Mouse (Mus musculus) midbrain, embryonic 16.5 days (tissue): ENCODE measurements around the gene Tctn3. TPM values are rescaled to one million over a fixed set of nuclear protein-coding genes. Genes with fewer than 3 reads are reported as not detected.
"Not testable (repeated sequence)": the region's sequence is repeated elsewhere in the genome, so short reads cannot be mapped to it uniquely, and the experiment has no call there.

Experiments
- ATAC-seq: fragments of 200-750 bp; cut with Nextera tagmentation; 2 replicates; pipeline ENCODE4 v1.8.0; 2017; ENCODE audit warnings: moderate TSS enrichment
- H3K27ac ChIP-seq: fragments of 300-500 bp; sonication (generic); 2 replicates; pipeline ENCODE4 v1.5.1; 2014; ENCODE audit warnings: mild to moderate bottlenecking, low read length, mixed read lengths
- H3K27me3 ChIP-seq: fragments of 300-500 bp; sonication (generic); 2 replicates; pipeline ENCODE4 v1.6.1; 2014; ENCODE audit warnings: low read depth, low read length, mixed read lengths; ENCODE audit not compliant: control insufficient read depth, insufficient read depth
- H3K36me3 ChIP-seq: fragments of 300-500 bp; sonication (generic); 2 replicates; pipeline ENCODE4 v1.6.1; 2014; ENCODE audit warnings: mild to moderate bottlenecking, low read length, moderate library complexity, mixed read lengths; ENCODE audit not compliant: control insufficient read depth, insufficient read depth
- H3K4me1 ChIP-seq: fragments of 300-500 bp; sonication (generic); 2 replicates; pipeline ENCODE4 v1.6.1; 2014; ENCODE audit warnings: mild to moderate bottlenecking, low read length, mixed read lengths; ENCODE audit not compliant: control insufficient read depth, insufficient read depth
- H3K4me2 ChIP-seq: fragments of 300-500 bp; sonication (generic); 2 replicates; pipeline ENCODE4 v1.6.1; 2014; ENCODE audit warnings: mild to moderate bottlenecking, low read length, mixed read lengths
- H3K4me3 ChIP-seq: fragments of 300-500 bp; sonication (generic); 2 replicates; pipeline ENCODE4 v1.5.1; 2014; ENCODE audit warnings: low read depth, mild to moderate bottlenecking, low read length, moderate library complexity, mixed read lengths
- H3K9ac ChIP-seq: fragments of 300-500 bp; sonication (generic); 2 replicates; pipeline ENCODE4 v1.6.1; 2014; ENCODE audit warnings: low read depth, low read length, mixed read lengths
- H3K9me3 ChIP-seq: fragments of 300-500 bp; sonication (generic); replicated peaks from 2 replicates; pipeline ENCODE4 v1.6.1; 2014; ENCODE audit warnings: mild to moderate bottlenecking, low read length, mixed read lengths; ENCODE audit not compliant: control insufficient read depth, poor library complexity, severe bottlenecking
- WGBS: fragments of 180-500 bp; shearing (Covaris S2); extraction: QIAGEN DNeasy Blood & Tissue Kit; methylation state at CpG from one replicate; pipeline ENCODE4 v1.1.7; 2014; 5-methylcytosine and 5-hydroxymethylcytosine counted together
- polyA plus RNA-seq: library from polyadenylated mRNA; unstranded; fragments of >200 nt; fragmentation: Nextera tagmentation; extraction: Ambion mirVana; gene quantifications from 2 replicates; pipeline ENCODE4 v1.2.1, GENCODE M21; 2015

Gene Tctn3
- polyA plus RNA-seq, 1 experiment from 2014 or later, result 17.7 TPM

DNA sequence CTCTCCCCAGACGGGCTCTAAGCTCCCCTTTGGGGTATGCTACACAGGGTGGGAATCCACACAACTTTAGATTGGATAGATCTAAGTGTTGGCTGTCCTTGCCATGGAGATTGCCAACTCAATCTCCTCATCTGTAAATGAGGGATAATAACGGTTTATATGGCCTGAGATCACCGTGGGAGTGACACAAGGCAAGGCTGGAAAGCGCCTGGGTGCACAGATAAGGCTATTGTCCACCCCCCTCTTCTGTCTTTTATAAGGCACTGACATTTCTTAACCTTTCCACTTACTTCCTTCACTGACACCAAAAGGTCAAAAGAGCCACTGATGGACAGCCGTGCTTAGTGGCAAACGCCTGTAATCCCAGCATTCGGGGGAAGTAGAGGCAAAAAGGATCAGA lies 25.1 kb downstream of the Tctn3 start:
- Histone ChIP-seq H3K27me3 (no peaks in the 10 kb centered on the region), H3K9ac (peak overlapping the region; percentile 80), H3K4me1 (peaks cover 23% of the 10 kb centered on the region), H3K4me2 (peak overlapping the region; percentile 66), H3K27ac (no peak overlapping the region), H3K4me3 (peak overlapping the region; percentile 72), H3K36me3 (peaks cover 8% of the 10 kb centered on the region), H3K9me3 (no peaks in the 10 kb centered on the region)
- 58% methylated on average over 7 of the region's 7 CpGs for WGBS
- ATAC-seq, result no peak

- H3K36me3 ChIP-seq, result peaks cover 26% of the 10 kb centered on the region
- 94% methylated on average over 5 of the region's 5 CpGs for WGBS
- no peaks in the 10 kb centered on the region for H3K27me3 ChIP-seq
- H3K4me2 ChIP-seq, result no peak overlapping the region
- H3K9ac ChIP-seq, result no peak overlapping the region
- H3K27ac ChIP-seq, result no peak overlapping the region
- H3K4me1 ChIP-seq, result peaks cover 14% of the 10 kb centered on the region
- H3K4me3 ChIP-seq, result no peak overlapping the region
- no peaks in the 10 kb centered on the region for H3K9me3 ChIP-seq
- no peak for ATAC-seq
These were observed 30.4 kb downstream of the Tctn3 start for GRCm38 (mm10) chr19:40581662-40582061.

DNA sequence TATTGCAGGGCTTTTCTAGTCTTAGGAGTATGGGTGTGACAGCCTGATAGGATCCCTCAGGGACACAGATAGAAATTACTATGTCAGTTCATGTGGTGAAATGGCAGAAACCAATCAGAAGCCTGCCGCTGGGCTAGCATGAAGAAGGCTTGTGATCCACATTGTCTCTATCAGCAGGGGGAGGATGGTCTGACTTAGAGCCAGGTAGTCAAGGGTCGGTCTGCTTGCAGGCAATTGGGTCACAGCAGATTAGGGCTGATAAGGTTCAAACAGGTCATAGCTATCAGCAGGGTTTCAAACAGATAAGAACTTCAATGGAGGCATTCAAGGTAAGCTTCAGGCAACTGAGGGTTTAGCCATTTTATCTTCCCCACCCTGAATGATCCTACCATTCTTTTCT lies 31.1 kb downstream of the Tctn3 start:
- Histone ChIP-seq H3K36me3 (peaks cover 33% of the 10 kb centered on the region), H3K4me3 (no peak overlapping the region)

DNA sequence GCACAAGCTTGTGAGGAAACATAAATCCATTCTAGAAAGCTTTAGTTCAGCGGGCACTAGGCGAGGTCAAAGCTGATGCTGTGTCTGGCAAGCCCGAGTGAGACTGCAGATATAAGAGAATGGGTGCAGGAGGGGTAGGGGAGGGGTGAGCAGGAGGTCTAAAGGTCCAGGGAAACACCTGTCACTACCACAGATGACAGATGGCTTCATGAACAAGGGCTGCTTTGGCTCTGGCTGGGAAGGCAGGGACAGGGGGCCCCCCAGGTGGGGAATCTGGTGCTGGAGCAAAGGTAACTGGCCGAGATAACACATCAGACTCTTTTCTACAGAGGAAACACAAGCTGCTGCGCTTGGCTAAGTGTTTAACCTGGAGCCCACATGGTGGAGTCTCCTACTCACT lies 36.6 kb downstream of the Tctn3 start:
- Histone ChIP-seq H3K27ac (no peak overlapping the region), H3K4me3 (no peak overlapping the region), H3K27me3 (no peaks in the 10 kb centered on the region), H3K9ac (no peak overlapping the region), H3K36me3 (peaks cover 61% of the 10 kb centered on the region), H3K4me2 (no peak overlapping the region), H3K9me3 (peaks cover 2% of the 10 kb centered on the region; the same call in 1 of the 2 replicates), H3K4me1 (no peaks in the 10 kb centered on the region)
- WGBS, result 86% methylated on average over 5 of the region's 5 CpGs
- no peak for ATAC-seq

More for the DNA sequence above, 31.1 kb downstream of the Tctn3 start:
- Histone ChIP-seq H3K4me2 (no peak overlapping the region), H3K9me3 (no peaks in the 10 kb centered on the region), H3K9ac (no peak overlapping the region), H3K27ac (no peak overlapping the region), H3K4me1 (peaks cover 7% of the 10 kb centered on the region; the same call in 1 of the 2 replicates), H3K27me3 (no peaks in the 10 kb centered on the region)
- ATAC-seq, result no peak
- 81% methylated on average over 2 of the region's 2 CpGs for WGBS

DNA sequence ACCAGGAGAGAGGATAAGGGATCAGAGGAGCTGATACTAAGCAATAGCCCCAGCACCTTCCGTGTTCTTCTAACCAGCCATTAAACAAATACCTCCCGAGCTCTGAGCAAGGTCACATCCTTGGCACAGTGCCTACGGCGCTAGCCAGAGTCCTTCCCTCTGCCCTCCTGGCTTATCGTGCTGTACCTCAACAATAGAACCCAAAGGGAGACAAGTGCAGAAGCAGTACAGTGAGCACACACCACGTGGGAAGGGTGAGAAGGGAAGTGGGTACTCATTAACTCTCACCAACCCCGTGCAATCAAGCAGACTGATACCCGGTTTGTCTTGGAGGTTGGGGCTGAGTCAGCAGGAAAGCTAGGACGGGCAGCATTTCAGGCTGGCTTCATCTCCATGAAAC lies 41.3 kb downstream of the Tctn3 start:
- ATAC-seq, result no peak
- Histone ChIP-seq H3K4me2 (no peak overlapping the region), H3K27ac (no peak overlapping the region), H3K4me3 (no peak overlapping the region), H3K9ac (no peak overlapping the region), H3K4me1 (no peaks in the 10 kb centered on the region), H3K36me3 (peaks cover 73% of the 10 kb centered on the region), H3K27me3 (no peaks in the 10 kb centered on the region), H3K9me3 (peaks cover 4% of the 10 kb centered on the region; the same call in 1 of the 2 replicates)
- 95% methylated on average over 9 of the region's 9 CpGs for WGBS

DNA sequence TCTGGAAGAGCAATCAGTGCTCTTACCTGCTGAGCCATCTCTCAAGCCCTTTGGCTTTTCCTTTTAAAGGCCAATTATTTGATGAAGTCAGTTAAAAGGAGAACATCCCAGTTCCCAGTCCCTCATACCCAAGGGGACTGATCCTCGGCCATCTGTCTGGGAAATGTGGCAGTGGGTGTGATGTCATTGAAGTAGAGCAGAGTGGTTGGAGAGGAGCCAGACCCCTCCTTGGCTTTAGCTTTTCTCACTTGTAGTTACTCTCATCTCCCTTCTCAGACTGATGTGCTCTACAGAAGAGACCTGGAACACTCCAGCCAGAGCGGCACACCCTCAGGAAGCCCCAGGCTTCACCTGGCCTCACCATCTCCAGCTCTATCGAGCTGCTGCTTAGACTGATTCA lies 44.4 kb downstream of the Tctn3 start:
- H3K36me3 ChIP-seq, result peaks cover 68% of the 10 kb centered on the region
- H3K27ac ChIP-seq, result no peak overlapping the region
- H3K4me1 ChIP-seq, result no peaks in the 10 kb centered on the region
- no peak for ATAC-seq
- WGBS, result 96% methylated on average over 3 of the region's 3 CpGs
- no peak overlapping the region for H3K9ac ChIP-seq
- no peaks in the 10 kb centered on the region for H3K27me3 ChIP-seq
- no peak overlapping the region for H3K4me2 ChIP-seq
- no peak overlapping the region for H3K4me3 ChIP-seq
- H3K9me3 ChIP-seq, result peaks cover 4% of the 10 kb centered on the region; the same call in 1 of the 2 replicates

DNA sequence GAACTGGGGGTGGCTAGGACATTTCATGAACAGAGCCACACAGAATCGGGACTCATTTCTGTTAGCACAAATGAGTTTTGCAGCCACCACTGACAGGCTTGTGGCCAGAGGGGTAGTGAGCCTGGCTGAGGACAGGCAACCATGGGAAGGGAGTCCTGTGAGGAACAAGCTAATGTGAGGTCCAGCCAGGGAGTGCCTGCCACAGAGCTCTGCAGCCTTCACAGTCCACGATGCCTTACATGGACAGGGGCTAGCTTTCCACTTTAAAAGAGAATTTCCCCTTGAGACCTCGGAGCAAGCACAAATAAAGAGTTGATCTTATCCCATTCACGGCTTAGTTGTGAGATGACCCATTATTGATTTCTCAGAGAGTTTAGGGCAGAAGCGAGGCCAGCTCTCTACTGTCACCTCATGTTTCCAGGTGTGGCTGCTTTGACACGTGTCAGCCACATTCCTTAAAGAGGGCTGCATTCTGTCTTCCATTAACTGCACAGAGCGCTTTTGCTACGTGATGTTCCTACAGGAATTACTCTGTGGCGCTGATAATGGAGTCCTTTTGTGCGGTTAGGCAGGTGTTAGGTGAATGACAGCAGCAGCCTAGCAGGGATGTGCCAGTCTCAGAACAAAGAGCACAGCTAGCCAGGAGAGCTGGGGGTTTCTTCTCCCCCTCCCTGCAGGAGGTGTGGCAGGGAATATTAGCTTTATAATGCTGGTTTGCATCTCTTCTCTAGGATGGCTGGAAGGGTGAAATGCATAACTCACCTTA lies 48.0 kb downstream of the Tctn3 start:
- no peaks in the 10 kb centered on the region for H3K27me3 ChIP-seq
- WGBS, result 86% methylated on average over 10 of the region's 10 CpGs
- ATAC-seq, result no peak; the same call in 1 of the 2 replicates

GRCm38 (mm10) chr19:40561521-40561920 lies 50.5 kb downstream of the Tctn3 start:
- H3K4me1 ChIP-seq, H3K27ac ChIP-seq, H3K4me2 ChIP-seq, ATAC-seq, H3K27me3 ChIP-seq, H3K4me3 ChIP-seq, H3K9me3 ChIP-seq, H3K9ac ChIP-seq: not testable (repeated sequence)
- 81% methylated on average over 12 of the region's 31 CpGs for WGBS
- peaks cover 45% of the 10 kb centered on the region for H3K36me3 ChIP-seq

More for the DNA sequence above, 48.0 kb downstream of the Tctn3 start:
- no peaks in the 10 kb centered on the region for H3K9me3 ChIP-seq
- no peak overlapping the region for H3K27ac ChIP-seq
- no peak overlapping the region for H3K9ac ChIP-seq
- no peaks in the 10 kb centered on the region for H3K4me1 ChIP-seq
- no peak overlapping the region for H3K4me2 ChIP-seq
- H3K36me3 ChIP-seq, result peaks cover 49% of the 10 kb centered on the region
- H3K4me3 ChIP-seq, result no peak overlapping the region

DNA sequence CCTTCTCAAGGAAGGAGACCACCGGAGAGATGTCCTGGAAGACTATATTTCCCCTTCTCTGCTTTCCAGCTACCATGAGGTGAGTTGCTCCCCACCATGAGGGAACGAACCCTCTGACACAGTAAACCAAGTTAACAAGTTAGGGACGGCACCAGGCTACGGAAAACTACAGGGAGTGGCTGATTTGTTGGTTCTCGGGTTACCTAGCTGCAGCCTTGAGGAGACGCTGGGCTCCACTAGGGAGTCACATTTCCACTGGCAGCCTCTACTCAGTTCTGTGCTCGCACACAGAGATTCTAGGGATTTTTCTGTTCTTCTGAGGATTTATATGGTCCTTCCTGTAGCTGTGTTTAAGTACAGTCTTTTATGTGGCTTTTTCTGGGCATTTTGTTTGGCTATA lies 56.0 kb downstream of the Tctn3 start:
- H3K9me3 ChIP-seq, result no peaks in the 10 kb centered on the region
- 95% methylated on average over 7 of the region's 7 CpGs for WGBS
- no peaks in the 10 kb centered on the region for H3K27me3 ChIP-seq
- no peak overlapping the region for H3K4me3 ChIP-seq
- no peak overlapping the region for H3K9ac ChIP-seq
- no peak overlapping the region for H3K4me2 ChIP-seq
- ATAC-seq, result no peak
- H3K36me3 ChIP-seq, result peaks cover 51% of the 10 kb centered on the region
- no peaks in the 10 kb centered on the region for H3K4me1 ChIP-seq
- no peak overlapping the region for H3K27ac ChIP-seq
